Mouse (Mus musculus): ENCODE measurements around the gene Prx.

DNA sequence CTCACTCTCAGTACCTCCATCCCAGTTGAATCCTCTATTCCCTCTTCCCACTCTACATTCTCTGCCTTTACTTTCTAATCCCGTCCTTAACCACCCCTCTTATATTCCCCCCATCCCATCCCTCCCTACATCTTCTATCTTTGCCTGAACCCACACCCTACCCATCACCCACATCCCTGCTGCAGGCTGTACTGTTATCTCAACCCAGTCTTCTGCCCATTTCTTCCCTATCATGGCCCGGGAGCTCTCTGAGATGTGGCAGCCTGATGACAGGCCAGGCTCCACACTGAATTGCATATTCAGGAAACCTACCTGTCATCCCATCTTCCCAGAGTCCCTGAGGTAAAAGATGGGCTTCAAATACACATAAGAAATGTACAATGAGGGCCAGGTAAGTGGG lies 39.7 kb downstream of the Prx start:
- TF ChIP-seq USF1 (IDR thresholded peaks at IDR 0.05; ENCODE audit: low read depth) (no peak), MAX (IDR thresholded peaks at IDR 0.05) (no peak), CTCF (IDR thresholded peaks at IDR 0.05; ENCODE audit: control insufficient read depth, insufficient read depth, insufficient read length) (no peak), MYOG (IDR thresholded peaks at IDR 0.05; ENCODE audit: control insufficient read depth, extremely low read depth, insufficient read length) (no peak), MYOD1 (IDR thresholded peaks at IDR 0.05; ENCODE audit: control insufficient read depth, insufficient read length, low read depth) (no peak), CEBPB (IDR thresholded peaks at IDR 0.05; ENCODE audit: low read depth) (no peak), FOSL1 (IDR thresholded peaks at IDR 0.05; ENCODE audit: insufficient read depth, low read length, poor library complexity, severe bottlenecking) (no peak)

All from C2C12 (cell line).